Mouse (Mus musculus): Measurements from ENCODE around the gene Tmem202.

DNA sequence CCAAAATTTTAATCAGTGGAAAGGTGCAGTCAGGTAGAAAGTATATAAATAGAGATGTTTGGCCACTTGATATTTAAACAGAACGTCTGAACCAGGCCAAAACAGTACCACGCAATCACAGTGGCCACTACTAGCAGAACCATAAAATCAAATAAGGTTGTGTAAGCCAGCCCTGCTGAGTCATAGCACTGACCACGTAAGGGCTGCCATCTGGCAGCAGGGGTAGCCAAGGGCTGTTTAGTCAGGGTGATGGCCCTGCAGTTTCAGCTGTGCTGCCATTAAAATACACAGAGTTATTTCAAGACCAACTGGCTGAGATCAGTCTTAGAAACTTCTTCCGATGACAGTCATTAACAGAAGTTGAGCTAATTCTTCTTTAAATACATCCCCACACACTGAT is 5.8 kb downstream of the Tmem202 start:
- TF ChIP-seq POLR2A (IDR thresholded peaks at IDR 0.05; ENCODE audit: borderline replicate concordance, control insufficient read depth, low read depth, low read length): no peak
- TF ChIP-seq CTCF (IDR thresholded peaks at IDR 0.05; ENCODE audit: control insufficient read depth, insufficient read depth, low read length): no peak

Data from bone marrow, adult 2 months (tissue).